Mouse (Mus musculus) heart, embryonic 14.5 days (tissue): ENCODE results near the gene Polg. TPM values are rescaled to one million over a fixed set of nuclear protein-coding genes. Genes with fewer than 3 reads are reported as not detected.

Experiments used
- ATAC-seq: fragments of 200-750 bp; cut with Nextera tagmentation; 2 replicates; pipeline ENCODE4 v1.8.0; 2017; ENCODE audit warnings: low read depth, moderate TSS enrichment; ENCODE audit not compliant: insufficient number of reproducible peaks, insufficient read depth, low FRiP score
- H3K27ac ChIP-seq, 2 experiments: fragments of 200-500 bp in 1 of 2; fragments of 300-500 bp in 1 of 2; sonication (generic) in 1 of 2; replicated peaks in 1 of 2; 2 replicates each; pipeline ENCODE4 v1.5.1; 2012 to 2014; ENCODE audit warnings: low read depth in 2 of 2, low read length in 2 of 2, control low read depth in 1 of 2, mild to moderate bottlenecking in 1 of 2, mixed read lengths in 1 of 2; ENCODE audit not compliant: control insufficient read depth in 1 of 2, insufficient read depth in 1 of 2
- H3K27me3 ChIP-seq: fragments of 300-500 bp; sonication (generic); 2 replicates; pipeline ENCODE4 v1.6.1; 2014; ENCODE audit warnings: mild to moderate bottlenecking, low read length, control low read depth; ENCODE audit not compliant: control insufficient read depth, insufficient read depth
- H3K36me3 ChIP-seq: fragments of 300-500 bp; sonication (generic); 2 replicates; pipeline ENCODE4 v1.6.1; 2014; ENCODE audit warnings: mild to moderate bottlenecking, control low read depth, low read length, mixed read lengths; ENCODE audit not compliant: control insufficient read depth, insufficient read depth
- H3K4me1 ChIP-seq, 2 experiments: fragments of 200-500 bp in 1 of 2; fragments of 300-500 bp in 1 of 2; sonication (generic) in 1 of 2; 2 replicates each; pipeline ENCODE4 v1.6.1; 2012 to 2014; ENCODE audit warnings: low read length in 2 of 2, control low read depth in 1 of 2, mixed read lengths in 1 of 2; ENCODE audit not compliant: control insufficient read depth in 2 of 2, insufficient read depth in 2 of 2
- H3K4me2 ChIP-seq: fragments of 300-500 bp; sonication (generic); 2 replicates; pipeline ENCODE4 v1.6.1; 2014; ENCODE audit warnings: mild to moderate bottlenecking, low read length
- H3K4me3 ChIP-seq, 2 experiments: fragments of 200-500 bp in 1 of 2; fragments of 300-500 bp in 1 of 2; sonication (generic) in 1 of 2; 2 replicates each; pipeline ENCODE4 v1.5.1; 2012 to 2014; ENCODE audit warnings: low read length in 2 of 2, mild to moderate bottlenecking in 2 of 2, control low read depth in 1 of 2, low read depth in 1 of 2, moderate library complexity in 1 of 2; ENCODE audit not compliant: control insufficient read depth in 1 of 2, insufficient read depth in 1 of 2
- H3K9ac ChIP-seq: fragments of 300-500 bp; sonication (generic); 2 replicates; pipeline ENCODE4 v1.6.1; 2014; ENCODE audit warnings: mild to moderate bottlenecking, low read length
- H3K9me3 ChIP-seq: fragments of 300-500 bp; sonication (generic); 2 replicates; pipeline ENCODE4 v1.6.1; 2016; ENCODE audit warnings: low read length, control low read depth; ENCODE audit not compliant: control insufficient read depth
- WGBS: fragments of 180-500 bp; shearing (Covaris S2); extraction: QIAGEN DNeasy Blood & Tissue Kit; methylation state at CpG from one replicate; pipeline ENCODE4 v1.1.7; 2014; 5-methylcytosine and 5-hydroxymethylcytosine counted together
- polyA plus RNA-seq: library from polyadenylated mRNA; unstranded; fragments of >200 nt; fragmentation: Nextera tagmentation; extraction: Ambion mirVana; gene quantifications from 2 replicates; pipeline ENCODE4 v1.2.1, GENCODE M21; 2014

Gene Polg
- polyA plus RNA-seq, 1 experiment from 2014 or later: 31.0 TPM

- Histone ChIP-seq H3K36me3 (no peaks in the 10 kb centered on the region), H3K4me3 (no peak overlapping the region), H3K4me2 (no peak overlapping the region), H3K9me3 (no peaks in the 10 kb centered on the region), H3K9ac (no peak overlapping the region), H3K27me3 (peaks cover 100% of the 10 kb centered on the region), H3K27ac (no peak overlapping the region), H3K4me1 (peaks cover 2 to 11% of the 10 kb centered on the region in 2 experiments; a peak in 3 of 4 replicates)
- 20% methylated on average over 7 of the region's 7 CpGs for WGBS
- no peak for ATAC-seq
Measured at GRCm38 (mm10) chr7:79511181-79511580, 45.0 kb upstream of the Polg start.

DNA sequence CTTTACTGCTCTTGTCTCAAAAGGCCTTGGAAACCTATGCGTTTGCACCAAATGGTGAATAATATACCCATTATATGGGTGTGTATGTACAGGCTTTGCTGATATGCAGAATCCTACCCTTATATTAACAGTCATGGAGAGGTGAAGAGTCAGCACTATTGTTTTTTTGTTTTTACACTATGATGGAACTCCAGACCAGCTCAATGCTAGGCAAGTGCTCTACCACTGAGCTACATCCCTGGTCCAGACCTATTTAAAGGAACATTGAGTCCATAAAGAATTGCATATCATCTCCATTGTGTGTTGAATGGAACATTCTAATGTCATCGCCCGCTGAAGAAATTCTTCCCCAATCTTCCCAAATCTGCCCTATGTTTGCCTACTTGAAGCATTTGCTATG is 44.5 kb upstream of the Polg start:
- Histone ChIP-seq H3K27ac (no peak overlapping the region), H3K4me3 (no peak overlapping the region), H3K9ac (no peak overlapping the region), H3K27me3 (peaks cover 100% of the 10 kb centered on the region), H3K4me1 (peaks cover 2 to 11% of the 10 kb centered on the region in 2 experiments; a peak in 3 of 4 replicates), H3K4me2 (no peak overlapping the region), H3K9me3 (no peaks in the 10 kb centered on the region), H3K36me3 (no peaks in the 10 kb centered on the region)
- no peak for ATAC-seq
- WGBS: 13% methylated on average over 3 of the region's 3 CpGs

DNA sequence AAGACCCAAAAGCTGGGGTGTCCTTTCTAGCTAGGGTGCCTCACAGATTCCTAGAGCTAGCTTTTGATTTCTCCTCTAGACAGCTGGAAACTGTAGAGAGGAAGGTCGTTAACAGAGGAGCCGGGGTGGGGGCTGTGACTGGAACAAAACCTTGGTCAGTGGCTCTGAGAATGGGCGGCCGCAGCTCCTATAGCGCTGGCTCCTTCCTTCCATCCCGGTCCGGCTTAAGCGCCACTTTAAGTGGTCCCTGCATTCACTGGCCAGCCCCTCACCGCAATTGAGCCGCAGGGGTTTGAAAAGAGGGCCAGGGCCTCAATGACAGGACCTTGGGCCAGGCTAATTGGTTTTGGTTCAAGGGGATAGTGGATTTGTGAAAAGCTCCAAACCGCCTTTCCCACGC is 43.5 kb upstream of the Polg start:
- no peaks in the 10 kb centered on the region for H3K36me3 ChIP-seq
- 3% methylated on average over 12 of the region's 12 CpGs for WGBS
- no peaks in the 10 kb centered on the region for H3K9me3 ChIP-seq
- no peak overlapping the region for H3K9ac ChIP-seq
- no peak overlapping the region for H3K4me2 ChIP-seq
- no peak for ATAC-seq
- H3K27me3 ChIP-seq: peaks cover 99% of the 10 kb centered on the region
- H3K27ac ChIP-seq: no peak overlapping the region
- no peak overlapping the region for H3K4me3 ChIP-seq
- peaks cover 0 to 14% of the 10 kb centered on the region in 2 experiments; a peak in 1 of 4 replicates for H3K4me1 ChIP-seq

DNA sequence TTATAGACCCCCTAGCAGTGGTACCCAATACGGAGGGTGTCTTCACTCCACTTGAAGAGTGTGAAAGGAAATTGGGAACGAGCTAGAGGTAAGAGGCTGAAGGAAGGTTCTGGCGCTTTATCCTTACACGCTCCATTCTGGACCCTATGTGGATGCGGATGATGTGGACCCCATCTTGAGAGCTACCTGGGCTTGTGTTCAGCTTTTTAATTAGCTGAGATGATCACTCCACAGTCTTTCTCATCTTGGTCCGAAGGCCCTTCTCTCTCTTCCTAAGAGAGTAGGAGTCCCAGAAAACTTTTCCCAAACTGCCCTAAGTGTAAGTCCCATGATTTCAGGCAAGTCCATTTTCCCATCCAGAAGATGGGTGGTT is 43.1 kb upstream of the Polg start:
- Histone ChIP-seq H3K4me1 (peaks cover 0 to 17% of the 10 kb centered on the region in 2 experiments; a peak in 1 of 4 replicates), H3K27me3 (peaks cover 99% of the 10 kb centered on the region), H3K9ac (no peak overlapping the region), H3K36me3 (no peaks in the 10 kb centered on the region), H3K9me3 (no peaks in the 10 kb centered on the region), H3K27ac (no peak overlapping the region), H3K4me2 (no peak overlapping the region), H3K4me3 (peak overlapping the region in 1 of 2 experiments; percentile 25; a peak in 2 of 4 replicates)
- no peak for ATAC-seq
- WGBS: 5% methylated on average over 6 of the region's 6 CpGs

DNA sequence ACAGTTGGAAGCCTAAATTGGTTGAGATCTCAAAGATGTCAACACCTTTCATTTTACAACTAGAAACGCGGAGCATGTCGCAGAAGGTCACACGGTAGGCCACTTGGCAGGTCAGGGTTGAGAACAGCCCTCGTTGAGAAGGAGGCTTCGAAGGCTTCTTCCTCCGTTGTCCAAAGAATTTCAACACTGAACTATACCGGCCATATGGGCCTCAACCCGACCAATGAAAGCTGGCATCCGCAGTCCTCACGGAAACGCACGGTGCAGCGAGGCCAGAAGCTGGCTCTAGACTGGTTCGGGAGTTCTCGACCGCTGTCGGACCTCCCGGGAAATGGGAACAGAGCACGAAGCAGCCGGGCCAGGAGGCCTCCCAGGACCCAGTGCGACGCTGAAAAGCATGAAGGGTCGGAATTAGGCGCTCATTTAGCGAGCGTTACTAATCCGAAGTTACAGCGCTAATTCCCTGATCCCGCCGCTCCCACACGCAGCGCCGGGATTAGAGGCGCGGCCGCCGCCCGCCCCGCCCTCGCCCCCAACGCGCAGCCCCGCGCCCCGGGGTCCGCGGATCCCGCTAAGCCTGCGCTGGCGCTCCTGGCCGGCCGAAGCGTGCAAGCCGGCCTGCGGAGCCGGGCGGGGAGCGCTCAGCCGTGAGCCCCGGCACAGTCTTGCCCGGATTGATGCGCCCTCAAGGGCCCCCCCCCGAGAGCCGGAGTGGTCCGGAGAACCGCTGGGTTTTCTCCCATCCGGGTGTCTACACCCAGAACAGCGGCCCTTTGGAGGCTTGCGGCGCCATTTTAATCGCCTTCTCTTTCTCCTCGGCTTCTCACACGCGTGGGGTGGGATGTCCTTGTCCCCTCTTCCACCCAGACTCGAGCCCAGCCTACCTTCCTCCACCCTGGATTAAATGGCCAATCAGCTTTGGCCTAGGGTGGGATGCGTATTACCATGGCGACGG is 42.4 kb upstream of the Polg start:
- WGBS: 1% methylated on average over 79 of the region's 79 CpGs
- H3K27me3 ChIP-seq: peaks cover 99% of the 10 kb centered on the region
- peaks cover 0 to 17% of the 10 kb centered on the region in 2 experiments; a peak in 1 of 4 replicates for H3K4me1 ChIP-seq
- peak overlapping the region; percentile 53 for H3K4me2 ChIP-seq
- no peak overlapping the region for H3K9ac ChIP-seq
- H3K9me3 ChIP-seq: no peaks in the 10 kb centered on the region
- ATAC-seq: no peak
- H3K4me3 ChIP-seq: peak overlapping the region in 1 of 2 experiments; percentile 25; a peak in 2 of 4 replicates
- H3K27ac ChIP-seq: no peak overlapping the region
- no peaks in the 10 kb centered on the region for H3K36me3 ChIP-seq

DNA sequence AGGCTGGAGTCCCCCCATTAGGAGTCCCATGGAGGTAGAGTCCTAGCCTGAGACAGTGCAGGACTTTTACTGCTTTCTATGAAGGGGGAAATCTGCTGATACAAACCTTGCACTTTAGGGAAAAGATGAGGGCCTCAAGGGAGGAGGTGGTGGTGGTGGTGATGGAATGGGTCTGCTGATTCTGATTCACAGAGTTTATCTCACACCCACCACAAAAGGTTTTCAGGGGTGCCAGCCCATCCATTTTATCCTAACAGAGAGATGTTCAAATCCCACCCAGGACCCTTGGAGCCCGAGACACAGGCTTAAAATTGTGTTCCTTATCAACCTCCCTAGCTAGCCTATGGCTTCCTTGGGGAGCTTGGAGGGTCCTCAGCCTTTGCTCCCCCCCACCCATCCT is 41.6 kb upstream of the Polg start:
- H3K9me3 ChIP-seq: no peaks in the 10 kb centered on the region
- H3K4me1 ChIP-seq: peaks cover 0 to 17% of the 10 kb centered on the region in 2 experiments; a peak in 1 of 4 replicates
- H3K36me3 ChIP-seq: no peaks in the 10 kb centered on the region
- H3K4me2 ChIP-seq: no peak overlapping the region
- H3K4me3 ChIP-seq: no peak overlapping the region
- H3K27me3 ChIP-seq: peaks cover 99% of the 10 kb centered on the region
- WGBS: 14% methylated on average over 1 of the region's 1 CpGs
- no peak for ATAC-seq
- H3K27ac ChIP-seq: no peak overlapping the region
- no peak overlapping the region for H3K9ac ChIP-seq

GRCm38 (mm10) chr7:79507101-79507705 is 41.0 kb upstream of the Polg start:
- no peak overlapping the region for H3K9ac ChIP-seq
- no peak for ATAC-seq

More at GRCm38 (mm10) chr7:79507101-79507705, 41.0 kb upstream of the Polg start:
- H3K4me1 ChIP-seq: peaks cover 0 to 17% of the 10 kb centered on the region in 2 experiments; a peak in 1 of 4 replicates
- H3K27me3 ChIP-seq: peaks cover 99% of the 10 kb centered on the region
- no peaks in the 10 kb centered on the region for H3K9me3 ChIP-seq
- no peak overlapping the region for H3K4me2 ChIP-seq
- 3% methylated on average over 11 of the region's 11 CpGs for WGBS
- H3K4me3 ChIP-seq: no peak overlapping the region
- no peak overlapping the region for H3K27ac ChIP-seq
- no peaks in the 10 kb centered on the region for H3K36me3 ChIP-seq
